Mouse (Mus musculus) brain, embryonic 14.5 days (tissue): ENCODE results near the gene Prkar2a. TPM values are rescaled to one million over a fixed set of nuclear protein-coding genes. Genes with fewer than 3 reads are reported as not detected.
A peak's percentile ranks its signal among the peaks of the same experiment; 100 is the strongest.

Source experiments
- DNase-seq: peaks from one replicate; pipeline ENCODE4 v3.0.0-alpha.2; 2011; ENCODE audit warnings: low read depth
- CTCF ChIP-seq: fragments of 200-500 bp; IDR thresholded peaks from 2 replicates; pipeline ENCODE4 v1.5.1; 2012; ENCODE audit warnings: inconsistent platforms, mild to moderate bottlenecking, moderate library complexity, borderline replicate concordance; ENCODE audit not compliant: insufficient read depth, insufficient read length; ENCODE audit errors: extremely low read depth
- POLR2A ChIP-seq: fragments of 200-500 bp; IDR thresholded peaks from 2 replicates; pipeline ENCODE4 v1.6.1; 2012; ENCODE audit warnings: mild to moderate bottlenecking, inconsistent platforms, borderline replicate concordance; ENCODE audit not compliant: poor library complexity, insufficient read depth, insufficient read length, severe bottlenecking; ENCODE audit errors: extremely low read depth
- polyA plus RNA-seq: library from polyadenylated mRNA; depleted of rRNA; stranded (reverse); fragments of >200 nt; gene quantifications from 2 replicates; pipeline ENCODE4 v1.2.3, GENCODE M21; 2012

Prkar2a gene
- polyA plus RNA-seq, 1 experiment = 52.8 TPM

GRCm38 (mm10) chr9:108703373-108704110 is 14.4 kb downstream of the Prkar2a start:
- DNase-seq = peak; percentile 19
- TF ChIP-seq POLR2A (no peak), CTCF (no peak)

- no peak for TF ChIP-seq POLR2A
- TF ChIP-seq CTCF = no peak
- DNase-seq = no peak
Observed at GRCm38 (mm10) chr9:108704591-108704990, 15.5 kb downstream of the Prkar2a start.

DNA sequence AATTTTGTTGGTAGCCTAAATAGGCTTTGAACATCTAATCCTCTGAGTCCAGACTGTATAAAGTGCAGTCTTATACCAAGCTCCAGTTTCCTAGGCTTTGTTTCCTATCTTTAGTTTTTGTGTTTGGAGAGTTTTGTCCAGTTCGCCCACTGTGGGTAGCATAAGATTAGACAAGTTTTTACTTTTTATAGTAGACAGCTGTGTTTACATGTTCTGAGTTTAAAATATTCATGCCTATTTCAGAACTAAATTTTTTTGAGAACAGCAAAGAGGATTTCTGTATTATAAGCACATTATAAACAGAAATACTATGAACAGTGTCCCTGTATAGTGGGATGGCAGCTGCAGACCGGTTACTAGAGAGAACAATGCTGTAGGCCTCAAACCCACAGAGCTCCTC is 18.1 kb downstream of the Prkar2a start:
- TF ChIP-seq POLR2A = no peak
- TF ChIP-seq CTCF = no peak
- no peak for DNase-seq

DNA sequence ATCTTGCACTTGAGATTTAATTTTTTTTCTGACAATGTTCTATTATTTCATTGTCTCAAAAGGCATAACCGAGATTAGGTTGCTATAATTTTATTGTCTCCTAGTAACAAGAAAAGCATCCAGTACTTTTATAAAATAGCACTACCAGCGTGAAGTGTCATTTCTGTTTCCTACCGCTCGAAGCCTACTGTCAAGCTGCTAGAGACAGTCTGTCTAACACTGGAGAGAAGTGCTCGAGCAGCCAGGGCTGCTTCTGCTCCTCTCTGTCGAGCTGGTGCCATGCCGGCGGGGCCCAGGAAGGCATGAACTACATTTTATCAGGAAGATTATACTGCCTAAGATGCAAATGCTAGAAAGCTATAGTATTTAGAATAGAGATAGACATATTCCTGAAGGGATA is 19.7 kb downstream of the Prkar2a start:
- no peak for TF ChIP-seq POLR2A
- TF ChIP-seq CTCF = no peak
- DNase-seq = no peak

DNA sequence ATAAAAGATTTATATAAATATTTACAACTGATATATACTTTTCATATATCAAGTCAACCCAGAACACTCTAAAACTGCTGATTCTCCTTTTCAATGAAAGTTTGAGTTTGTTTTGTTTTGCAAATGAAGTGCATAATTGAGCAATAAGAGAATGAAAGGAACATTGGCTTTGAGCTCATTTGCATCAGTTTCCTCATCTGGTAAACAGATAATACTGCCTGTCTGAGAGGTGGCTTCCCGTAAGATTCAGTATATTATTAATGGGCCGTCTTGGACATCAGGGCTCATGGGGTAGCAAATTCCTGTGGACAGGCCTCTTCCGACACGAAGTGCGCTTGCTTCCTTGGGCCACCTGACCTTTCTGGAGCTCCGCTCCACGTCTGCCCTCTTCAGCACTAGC is 21.7 kb downstream of the Prkar2a start:
- no peak for DNase-seq
- TF ChIP-seq CTCF = no peak
- no peak for TF ChIP-seq POLR2A

DNA sequence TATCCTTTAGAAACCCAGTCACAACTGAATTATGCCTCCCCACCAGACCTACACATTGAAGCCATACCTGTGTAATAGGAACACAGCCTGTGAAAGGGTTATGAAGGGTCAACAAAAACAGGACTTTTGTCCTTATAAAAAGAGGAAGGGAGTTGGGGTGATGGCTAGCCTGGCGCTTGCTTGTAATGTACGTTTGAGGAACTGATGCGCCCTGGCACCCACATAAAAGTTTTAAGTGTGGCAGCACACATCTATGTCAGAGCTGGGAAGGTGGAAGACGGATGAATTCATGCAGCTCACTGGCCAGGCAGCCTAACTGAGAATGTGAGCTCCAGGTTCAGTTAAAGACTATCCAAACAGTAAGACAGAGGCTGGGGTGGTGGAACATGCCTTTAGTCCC is 27.1 kb downstream of the Prkar2a start:
- no peak for DNase-seq
- TF ChIP-seq CTCF (no peak), POLR2A (no peak)

- TF ChIP-seq CTCF = no peak
- TF ChIP-seq POLR2A = no peak
- DNase-seq = no peak
Observed at GRCm38 (mm10) chr9:108723751-108724150, 34.6 kb downstream of the Prkar2a start.

DNA sequence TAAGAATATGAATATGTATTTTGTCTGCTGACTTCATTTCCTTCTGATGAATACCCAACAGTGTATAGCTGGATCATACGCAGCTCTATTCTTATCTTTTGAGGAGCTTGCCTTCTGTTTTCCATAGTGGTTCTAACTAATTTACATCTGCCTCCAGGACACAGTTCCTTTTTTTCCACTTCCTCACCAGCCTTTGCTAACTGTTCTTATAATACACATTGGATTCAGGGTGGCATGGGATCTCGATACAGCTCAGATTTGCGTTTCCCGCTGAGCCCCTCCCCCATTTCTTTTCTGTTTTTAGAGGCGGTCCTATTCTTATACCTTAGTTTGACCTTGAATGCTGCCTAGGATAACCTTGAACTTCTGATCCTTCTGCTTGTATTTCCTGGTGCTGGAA is 37.0 kb downstream of the Prkar2a start:
- TF ChIP-seq POLR2A (no peak), CTCF (no peak)
- no peak for DNase-seq

DNA sequence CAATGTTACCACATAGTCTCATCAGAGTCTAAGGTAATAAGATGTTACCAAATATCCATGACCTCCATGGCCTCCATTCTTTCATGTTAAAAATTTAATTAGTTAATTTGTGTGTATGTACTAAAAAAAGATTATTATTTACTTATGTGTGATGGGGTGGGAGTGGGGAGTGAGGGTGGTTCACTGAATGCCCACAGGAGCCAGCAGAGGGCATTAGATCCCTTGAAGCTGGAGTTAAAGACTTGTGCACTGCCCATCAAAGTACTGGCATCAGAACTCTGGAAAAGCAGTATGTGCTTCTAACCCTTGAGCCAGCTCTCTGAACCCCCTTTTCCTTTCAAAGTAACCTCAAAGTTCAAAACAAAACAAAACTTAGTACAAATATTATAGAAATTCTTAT is 39.9 kb downstream of the Prkar2a start:
- DNase-seq = peak; percentile 11
- TF ChIP-seq POLR2A (no peak), CTCF (peak; percentile 34; the same call in 1 of the 2 replicates)

DNA sequence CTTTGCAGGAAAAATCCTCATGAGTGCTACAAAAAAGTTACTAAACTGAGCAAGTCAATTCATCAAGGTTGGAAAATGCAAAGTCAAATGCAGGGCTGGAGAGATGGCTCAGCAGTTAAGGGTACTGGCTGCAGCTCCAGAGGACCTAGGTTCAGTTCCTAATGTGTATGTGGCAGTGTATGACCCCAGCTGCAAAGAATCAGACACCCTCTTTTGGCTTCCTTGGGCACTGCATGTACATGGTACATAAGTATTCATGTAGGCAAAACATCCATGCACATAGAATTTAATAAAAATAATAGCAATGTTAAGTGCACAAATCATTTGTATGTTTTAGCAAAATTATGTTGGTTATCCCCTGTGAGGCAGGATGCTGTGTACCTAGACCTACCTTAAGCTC is 43.3 kb downstream of the Prkar2a start:
- peak; percentile 11 for DNase-seq
- TF ChIP-seq POLR2A (no peak), CTCF (no peak)

- no peak for DNase-seq
- no peak for TF ChIP-seq CTCF
- TF ChIP-seq POLR2A = no peak
Observed at GRCm38 (mm10) chr9:108734626-108735025, 45.5 kb downstream of the Prkar2a start.

DNA sequence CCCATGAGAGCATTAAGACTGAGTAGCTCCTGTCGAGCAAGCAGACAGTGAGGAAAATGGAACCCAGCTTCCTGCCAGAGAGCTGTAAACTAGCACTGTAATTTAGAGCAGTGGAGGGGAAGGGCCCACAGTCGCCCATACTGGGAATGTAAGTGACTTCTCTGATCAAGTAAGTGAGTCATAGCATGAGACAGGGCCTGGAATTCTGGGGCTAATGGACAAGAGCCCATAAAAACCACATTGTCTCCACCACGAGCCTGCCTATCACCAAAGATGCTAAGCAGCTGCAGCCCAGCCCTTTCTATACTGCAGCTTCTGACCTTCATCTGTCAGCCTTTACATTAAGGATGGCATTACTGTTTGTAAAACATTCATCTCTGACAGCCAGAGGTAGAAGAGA is 50.1 kb downstream of the Prkar2a start:
- TF ChIP-seq POLR2A (no peak), CTCF (no peak)
- no peak for DNase-seq
